Mouse (Mus musculus) CH12.LX (cell line): Measurements from ENCODE around the gene Tnfaip8l2.

Experiments
- CHD2 ChIP-seq: IDR thresholded peaks from 2 replicates; pipeline ENCODE4 v1.6.1; 2011; ENCODE audit warnings: low read length, improper control_type of control experiment
- CTCF ChIP-seq, 2 experiments: IDR thresholded peaks in 1 of 2; conservative IDR thresholded peaks in 1 of 2; 2 replicates each; pipeline ENCODE4 v1.5.1; 2011 to 2012; ENCODE audit warnings: low read depth in 2 of 2, low read length in 2 of 2, improper control_type of control experiment in 1 of 2, inconsistent platforms in 1 of 2, mild to moderate bottlenecking in 1 of 2, moderate library complexity in 1 of 2
- EP300 ChIP-seq: IDR thresholded peaks from 2 replicates; pipeline ENCODE4 v1.6.1; 2011; ENCODE audit warnings: low read length, improper control_type of control experiment
- HCFC1 ChIP-seq: IDR thresholded peaks from 2 replicates; pipeline ENCODE4 v1.6.1; 2012; ENCODE audit warnings: low read depth, mild to moderate bottlenecking, inconsistent platforms, low read length, improper control_type of control experiment
- KAT2A ChIP-seq: IDR thresholded peaks from 2 replicates; pipeline ENCODE4 v1.6.1; 2012; ENCODE audit warnings: low read length, improper control_type of control experiment, inconsistent platforms; ENCODE audit not compliant: insufficient replicate concordance
- MAFK ChIP-seq: IDR thresholded peaks from 2 replicates; pipeline ENCODE4 v1.6.1; 2011; ENCODE audit warnings: low read length, improper control_type of control experiment; ENCODE audit not compliant: insufficient replicate concordance
- MXI1 ChIP-seq: IDR thresholded peaks from 2 replicates; pipeline ENCODE4 v1.6.1; 2011; ENCODE audit warnings: mild to moderate bottlenecking, low read depth, low read length, improper control_type of control experiment
- PAX5 ChIP-seq: IDR thresholded peaks from 2 replicates; pipeline ENCODE4 v1.6.1; 2012; ENCODE audit warnings: low read length, inconsistent platforms, mixed read lengths
- POLR2A ChIP-seq: IDR thresholded peaks from 2 replicates; pipeline ENCODE4 v1.6.1; 2011; ENCODE audit warnings: low read depth, mild to moderate bottlenecking, improper control_type of control experiment, low read length
- POLR2AphosphoS2 ChIP-seq: IDR thresholded peaks from 2 replicates; pipeline ENCODE4 v1.6.1; 2011; ENCODE audit warnings: low read depth, low read length, improper control_type of control experiment
- USF2 ChIP-seq: conservative IDR thresholded peaks from 2 replicates; pipeline ENCODE4 v1.6.1; 2011; ENCODE audit warnings: low read depth, low read length, improper control_type of control experiment
- ZC3H11A ChIP-seq: IDR thresholded peaks from 2 replicates; pipeline ENCODE4 v1.6.1; 2012; ENCODE audit warnings: low read depth, mild to moderate bottlenecking, inconsistent platforms, low read length, improper control_type of control experiment

GRCm38 (mm10) chr3:95172526-95173255, 30.5 kb upstream of the Tnfaip8l2 start:
- TF ChIP-seq CTCF (conservative IDR thresholded peaks at IDR 0.05 in 1 of 2, IDR thresholded peaks at IDR 0.05 in 1 of 2; ENCODE audit: low read depth in 2 of 2, low read length in 2 of 2) (no peak), KAT2A (no peak), EP300 (no peak), MAFK (no peak), MXI1 (no peak), POLR2AphosphoS2 (no peak), USF2 (no peak), POLR2A (no peak), HCFC1 (no peak), CHD2 (no peak), ZC3H11A (no peak), PAX5 (no peak)
